Mouse (Mus musculus): ENCODE data around the gene Apbb1ip. TPM values are rescaled to one million over a fixed set of nuclear protein-coding genes. Genes with fewer than 3 reads are reported as not detected.

Apbb1ip gene
- polyA plus RNA-seq (2012; ENCODE audit: low replicate concordance), result 114 and 286 TPM in 2 replicates

GRCm38 (mm10) chr2:22773549-22774180 is at the start of gene Apbb1ip:
Gene Apbb1ip, plus strand, starts transcription at chr2:22774094.

GRCm38 (mm10) chr2:22895282-22896273 is 121.7 kb downstream of the Apbb1ip start, which contains the start of gene Pdss1:
Gene Pdss1, plus strand, starts transcription at chr2:22895522.

Other genes with a start within 250 kb of the Apbb1ip start
- not detected in 2 replicates for gene Gad2, start 151.9 kb upstream of the Apbb1ip start, polyA plus RNA-seq (2012; ENCODE audit: low replicate concordance)
- gene Pdss1, start 121.4 kb downstream of the Apbb1ip start, polyA plus RNA-seq (2012; ENCODE audit: low replicate concordance), result 4.7 and 5.5 TPM in 2 replicates

Data from hematopoietic multipotent progenitor cell, adult 10-12 weeks (in vitro differentiated cells).